Mouse (Mus musculus): ENCODE measurements at regions not wholly inside any gene's neighbourhood (a gene's known extent, or its start where the extent isn't known, plus 50 kb on each side); places are given as distances from the start of the nearest gene placed in this dataset.

GRCm38 (mm10) chr1:95064330-95065193 is 248.9 kb upstream of the Fam174a start:
- H3K4me1 ChIP-seq (replicated peaks; ENCODE audit: control insufficient read depth, insufficient read depth, low read length), result no peaks in the 10 kb centered on the region
- no peaks in the 10 kb centered on the region for H3K36me3 ChIP-seq (ENCODE audit: control insufficient read depth, insufficient read depth)
- no peak overlapping the region for H3K4me3 ChIP-seq (replicated peaks; ENCODE audit: low read length)
- H3K27me3 ChIP-seq (replicated peaks; ENCODE audit: control insufficient read depth, insufficient read depth, low read length), result no peaks in the 10 kb centered on the region
- ATAC-seq, result no peak
- H3K9me3 ChIP-seq (ENCODE audit: control insufficient read depth, low read length), result no peaks in the 10 kb centered on the region
- 82% methylated on average over 9 of the region's 15 CpGs for WGBS
- H3K27ac ChIP-seq (ENCODE audit: low read length), result no peak overlapping the region
- H3K4me2 ChIP-seq (ENCODE audit: low read length), result no peak overlapping the region
- no peak overlapping the region for H3K9ac ChIP-seq (replicated peaks; ENCODE audit: low read depth, low read length)

DNA sequence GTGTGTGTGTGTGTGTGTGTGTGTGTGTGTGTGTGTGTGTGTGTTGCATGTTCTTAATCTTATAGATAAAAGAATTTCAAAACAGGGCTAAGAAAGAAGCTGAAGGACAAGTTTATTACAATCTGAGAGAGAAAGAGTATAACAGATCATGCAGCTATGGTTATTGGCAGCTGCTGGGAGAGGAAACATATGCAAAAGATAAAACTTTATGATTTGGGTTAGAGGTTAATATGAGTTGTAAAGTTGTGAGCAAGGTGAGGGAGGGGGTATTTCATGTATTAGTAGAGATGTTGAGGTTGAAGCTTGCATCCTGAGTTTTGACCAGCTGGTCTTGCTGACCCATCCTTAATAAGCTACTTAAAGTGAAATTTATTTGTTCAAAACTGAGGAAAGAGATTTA is 247.8 kb upstream of the Fam174a start:
- no peaks in the 10 kb centered on the region for H3K9me3 ChIP-seq (ENCODE audit: control insufficient read depth, low read length)
- no peak overlapping the region for H3K9ac ChIP-seq (replicated peaks; ENCODE audit: low read depth, low read length)
- no peaks in the 10 kb centered on the region for H3K36me3 ChIP-seq (ENCODE audit: control insufficient read depth, insufficient read depth)
- H3K4me3 ChIP-seq (replicated peaks; ENCODE audit: low read length), result no peak overlapping the region
- H3K27me3 ChIP-seq (replicated peaks; ENCODE audit: control insufficient read depth, insufficient read depth, low read length), result no peaks in the 10 kb centered on the region
- H3K27ac ChIP-seq (ENCODE audit: low read length), result no peak overlapping the region
- no peak for ATAC-seq
- H3K4me2 ChIP-seq (ENCODE audit: low read length), result no peak overlapping the region
- no peaks in the 10 kb centered on the region for H3K4me1 ChIP-seq (replicated peaks; ENCODE audit: control insufficient read depth, insufficient read depth, low read length)

DNA sequence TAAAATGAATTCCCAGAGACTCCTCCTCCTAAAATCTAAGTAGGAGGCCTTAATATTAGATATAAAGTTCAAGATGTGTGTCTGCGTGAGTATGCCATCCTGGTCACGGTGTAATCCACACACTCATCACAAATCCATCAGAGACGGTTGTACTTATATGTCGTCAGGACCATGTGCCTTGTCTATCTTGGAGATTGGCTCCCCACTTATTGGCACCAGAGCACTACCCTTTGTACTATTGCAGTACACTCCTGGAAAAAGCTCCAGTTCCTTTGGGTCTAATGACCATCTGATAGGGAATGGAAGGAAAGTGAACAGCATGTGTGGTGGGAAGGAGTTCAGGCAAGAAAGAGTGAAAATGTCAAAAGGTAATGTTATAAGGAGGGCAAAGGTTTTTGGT is 247.4 kb upstream of the Fam174a start:
- Histone ChIP-seq H3K27me3 (replicated peaks; ENCODE audit: control insufficient read depth, insufficient read depth, low read length) (no peaks in the 10 kb centered on the region), H3K9ac (replicated peaks; ENCODE audit: low read depth, low read length) (no peak overlapping the region)
- no peak for ATAC-seq

DNA sequence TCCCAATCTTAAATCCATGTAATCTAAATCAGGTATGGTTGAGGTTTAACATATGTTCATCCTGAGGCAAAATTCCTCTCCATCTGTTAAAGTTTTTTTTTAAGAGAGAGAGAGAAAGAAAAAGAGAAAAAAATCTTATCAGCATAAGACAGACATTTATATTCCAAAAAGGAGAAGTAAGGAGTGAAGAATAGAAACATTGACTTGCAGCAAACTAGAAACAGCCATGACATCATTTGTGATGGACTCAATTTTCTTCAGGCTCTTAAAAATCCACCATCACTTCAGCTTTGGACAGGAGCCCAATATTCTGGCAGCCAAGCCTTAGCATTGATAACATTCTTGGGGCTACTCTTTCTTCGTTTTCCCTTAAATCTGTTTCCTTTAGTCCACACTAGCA is 238.3 kb upstream of the Fam174a start:
- Histone ChIP-seq H3K9ac (replicated peaks; ENCODE audit: low read depth, low read length) (no peak overlapping the region), H3K36me3 (ENCODE audit: control insufficient read depth, insufficient read depth) (no peaks in the 10 kb centered on the region), H3K9me3 (ENCODE audit: control insufficient read depth, low read length) (no peaks in the 10 kb centered on the region), H3K4me1 (replicated peaks; ENCODE audit: control insufficient read depth, insufficient read depth, low read length) (no peaks in the 10 kb centered on the region), H3K4me2 (ENCODE audit: low read length) (no peak overlapping the region), H3K27me3 (replicated peaks; ENCODE audit: control insufficient read depth, insufficient read depth, low read length) (no peaks in the 10 kb centered on the region), H3K4me3 (replicated peaks; ENCODE audit: low read length) (no peak overlapping the region), H3K27ac (ENCODE audit: low read length) (no peak overlapping the region)
- ATAC-seq, result no peak
- 49% methylated on average over 1 of the region's 1 CpGs for WGBS

More for the DNA sequence above, 247.4 kb upstream of the Fam174a start:
- no peaks in the 10 kb centered on the region for H3K9me3 ChIP-seq (ENCODE audit: control insufficient read depth, low read length)
- 96% methylated on average over 4 of the region's 4 CpGs for WGBS
- no peaks in the 10 kb centered on the region for H3K36me3 ChIP-seq (ENCODE audit: control insufficient read depth, insufficient read depth)
- H3K4me2 ChIP-seq (ENCODE audit: low read length), result no peak overlapping the region
- H3K4me1 ChIP-seq (replicated peaks; ENCODE audit: control insufficient read depth, insufficient read depth, low read length), result no peaks in the 10 kb centered on the region
- H3K4me3 ChIP-seq (replicated peaks; ENCODE audit: low read length), result no peak overlapping the region
- H3K27ac ChIP-seq (ENCODE audit: low read length), result no peak overlapping the region

DNA sequence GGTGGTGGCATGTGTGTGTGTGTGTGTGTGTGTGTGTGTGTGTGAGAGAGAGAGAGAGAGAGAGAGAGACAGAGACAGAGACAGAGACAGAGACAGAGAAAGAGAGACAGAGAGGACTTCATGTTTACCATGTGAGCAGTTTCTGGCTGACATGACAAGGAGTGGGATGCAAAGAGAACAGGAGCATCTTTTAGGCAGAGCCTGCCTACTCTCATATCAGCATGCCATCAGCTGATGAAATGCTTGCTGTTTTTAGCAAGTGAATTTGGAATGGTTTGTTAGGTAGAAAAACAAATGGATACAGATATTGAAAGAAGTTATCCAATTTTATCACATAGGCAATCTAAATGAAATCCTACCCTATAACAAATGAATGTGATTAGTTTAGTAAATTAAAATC is 203.5 kb upstream of the Fam174a start:
- H3K9ac ChIP-seq (replicated peaks; ENCODE audit: low read depth, low read length), result no peak overlapping the region
- no peak overlapping the region for H3K4me3 ChIP-seq (replicated peaks; ENCODE audit: low read length)
- H3K27ac ChIP-seq (ENCODE audit: low read length), result no peak overlapping the region
- ATAC-seq, result no peak
- no peaks in the 10 kb centered on the region for H3K36me3 ChIP-seq (ENCODE audit: control insufficient read depth, insufficient read depth)
- no peak overlapping the region for H3K4me2 ChIP-seq (ENCODE audit: low read length)
- no peaks in the 10 kb centered on the region for H3K9me3 ChIP-seq (ENCODE audit: control insufficient read depth, low read length)
- H3K27me3 ChIP-seq (replicated peaks; ENCODE audit: control insufficient read depth, insufficient read depth, low read length), result no peaks in the 10 kb centered on the region
- H3K4me1 ChIP-seq (replicated peaks; ENCODE audit: control insufficient read depth, insufficient read depth, low read length), result no peaks in the 10 kb centered on the region

DNA sequence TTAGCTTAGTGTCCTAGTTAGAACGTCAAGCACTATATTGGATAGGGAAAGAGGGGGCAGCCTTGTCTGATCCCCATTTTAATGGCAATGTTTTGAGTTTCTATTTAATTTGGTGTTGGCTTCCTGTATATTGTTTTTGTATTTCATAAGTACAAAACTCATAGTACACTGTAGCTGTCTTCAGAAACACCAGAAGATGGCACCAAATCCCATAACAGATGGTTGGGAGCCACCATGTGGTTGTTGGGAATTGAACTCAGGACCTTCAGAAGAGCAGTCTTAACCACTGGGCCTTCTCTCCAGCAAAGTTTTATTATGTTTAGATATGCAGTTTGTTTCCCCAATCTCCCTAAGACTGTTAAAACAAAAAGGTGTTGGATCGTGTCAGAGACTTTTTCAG is 199.9 kb upstream of the Fam174a start:
- Histone ChIP-seq H3K27me3 (replicated peaks; ENCODE audit: control insufficient read depth, insufficient read depth, low read length) (no peaks in the 10 kb centered on the region), H3K4me1 (replicated peaks; ENCODE audit: control insufficient read depth, insufficient read depth, low read length) (no peaks in the 10 kb centered on the region), H3K9me3 (ENCODE audit: control insufficient read depth, low read length) (no peaks in the 10 kb centered on the region), H3K27ac (ENCODE audit: low read length) (no peak overlapping the region), H3K36me3 (ENCODE audit: control insufficient read depth, insufficient read depth) (no peaks in the 10 kb centered on the region), H3K4me3 (replicated peaks; ENCODE audit: low read length) (no peak overlapping the region), H3K4me2 (ENCODE audit: low read length) (no peak overlapping the region), H3K9ac (replicated peaks; ENCODE audit: low read depth, low read length) (no peak overlapping the region)
- ATAC-seq, result no peak
- WGBS, result 89% methylated on average over 2 of the region's 2 CpGs

DNA sequence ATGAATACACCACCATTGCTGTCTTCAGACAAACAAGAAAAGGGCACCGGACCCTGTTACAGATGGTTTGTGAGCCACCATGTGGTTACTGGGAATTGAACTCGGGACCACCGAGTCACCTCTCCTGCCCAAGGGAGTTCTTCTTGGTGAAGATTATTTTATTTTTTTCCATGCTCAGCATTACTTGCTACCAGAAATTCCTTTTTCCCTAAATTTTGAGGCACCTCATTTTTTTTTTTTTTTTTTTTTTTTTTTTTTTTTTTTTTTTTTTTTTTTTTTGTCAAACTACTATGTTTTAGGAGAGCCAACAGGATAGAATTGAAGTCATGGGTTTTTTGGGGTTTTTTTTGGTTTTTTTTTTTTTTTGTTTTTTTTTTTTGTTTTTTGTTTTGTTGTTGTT is 165.9 kb upstream of the Fam174a start:
- Histone ChIP-seq H3K27ac (ENCODE audit: low read length) (no peak overlapping the region), H3K36me3 (ENCODE audit: control insufficient read depth, insufficient read depth) (no peaks in the 10 kb centered on the region), H3K4me3 (replicated peaks; ENCODE audit: low read length) (no peak overlapping the region), H3K9me3 (ENCODE audit: control insufficient read depth, low read length) (no peaks in the 10 kb centered on the region), H3K4me2 (ENCODE audit: low read length) (no peak overlapping the region), H3K9ac (replicated peaks; ENCODE audit: low read depth, low read length) (no peak overlapping the region), H3K4me1 (replicated peaks; ENCODE audit: control insufficient read depth, insufficient read depth, low read length) (no peaks in the 10 kb centered on the region), H3K27me3 (replicated peaks; ENCODE audit: control insufficient read depth, insufficient read depth, low read length) (no peaks in the 10 kb centered on the region)
- ATAC-seq, result no peak
- 100% methylated on average over 3 of the region's 3 CpGs for WGBS

GRCm38 (mm10) chr1:95174013-95174582 is 139.3 kb upstream of the Fam174a start:
- ATAC-seq, result peak; percentile 59; the same call in 1 of the 2 replicates

DNA sequence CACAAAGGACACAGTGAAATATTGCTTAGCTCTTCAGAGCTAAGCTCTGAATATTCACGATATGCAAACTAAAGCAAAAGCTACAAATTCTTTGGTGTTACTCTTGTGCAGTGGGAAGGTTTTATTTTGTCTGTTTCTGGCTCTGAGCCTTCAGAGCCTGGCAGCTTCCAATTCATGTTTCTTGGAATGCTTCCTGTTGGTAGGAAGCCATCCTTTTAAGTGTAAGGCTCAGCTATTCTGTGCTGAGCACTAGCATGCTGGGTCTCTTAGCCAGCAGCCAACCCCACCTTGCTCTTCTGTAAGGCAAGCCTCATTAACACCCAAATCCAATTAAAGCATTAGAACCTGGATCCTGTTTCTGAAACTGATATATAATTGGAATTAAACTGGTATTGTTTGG is 94.5 kb upstream of the Fam174a start:
- peak; percentile 89 for ATAC-seq
- Histone ChIP-seq H3K4me2 (ENCODE audit: low read length) (no peak overlapping the region), H3K36me3 (ENCODE audit: control insufficient read depth, insufficient read depth) (no peaks in the 10 kb centered on the region), H3K9me3 (ENCODE audit: control insufficient read depth, low read length) (no peaks in the 10 kb centered on the region), H3K27me3 (replicated peaks; ENCODE audit: control insufficient read depth, insufficient read depth, low read length) (no peaks in the 10 kb centered on the region), H3K4me1 (replicated peaks; ENCODE audit: control insufficient read depth, insufficient read depth, low read length) (0 out of 2 replicates have a peak, but pooled peaks cover 3% of the 10 kb centered on the region), H3K27ac (ENCODE audit: low read length) (no peak overlapping the region), H3K4me3 (replicated peaks; ENCODE audit: low read length) (no peak overlapping the region), H3K9ac (replicated peaks; ENCODE audit: low read depth, low read length) (no peak overlapping the region)
- WGBS, result 33% methylated on average over 1 of the region's 1 CpGs

More at GRCm38 (mm10) chr1:95174013-95174582, 139.3 kb upstream of the Fam174a start:
- Histone ChIP-seq H3K4me2 (ENCODE audit: low read length) (no peak overlapping the region), H3K36me3 (ENCODE audit: control insufficient read depth, insufficient read depth) (no peaks in the 10 kb centered on the region), H3K27me3 (replicated peaks; ENCODE audit: control insufficient read depth, insufficient read depth, low read length) (no peaks in the 10 kb centered on the region), H3K9ac (replicated peaks; ENCODE audit: low read depth, low read length) (no peak overlapping the region), H3K4me3 (replicated peaks; ENCODE audit: low read length) (no peak overlapping the region), H3K27ac (ENCODE audit: low read length) (no peak overlapping the region), H3K9me3 (ENCODE audit: control insufficient read depth, low read length) (no peaks in the 10 kb centered on the region), H3K4me1 (replicated peaks; ENCODE audit: control insufficient read depth, insufficient read depth, low read length) (no peaks in the 10 kb centered on the region)
- WGBS, result 46% methylated on average over 2 of the region's 2 CpGs

Measured in forebrain, embryonic 16.5 days (tissue).